Comparison of ENCODE assay signal across 10 mouse cellular contexts in genomic region chr6:100188883-100189743, GRCm38 (mm10).
DNase-seq lines count a peak whose midpoint lies in the region; ATAC-seq lines count a peak whose summit lies in the region.
"Had no signal": no experiment of that assay in that cellular context is flagged by ENCODE, and none has a peak within 500 bp of the region (broad histone marks: within the 10 kb centered on the region; RNA-seq: fewer than 3 reads in every experiment).

No protein-coding gene starts in this region.

- DNase-seq in heart, postnatal 4 days = peak; percentile 26
- DNase-seq in neural tube, embryonic 10.5 days (ENCODE audit: extremely low spot score, low spot score) = no peak
- no peak for DNase-seq in T-cell, adult 2 months (ENCODE audit: low spot score)
- no peak for DNase-seq in right cerebral cortex, postnatal 10 days (ENCODE audit: low spot score in 2 of 2)
- DNase-seq in urinary bladder, postnatal 4 days (ENCODE audit: low spot score in 2 of 2) = no peak
- DNase-seq: adrenal gland, postnatal 10 days had no signal

- H3K4me1 ChIP-seq in heart, embryonic 12.5 days (replicated peaks) = peaks cover 56% of the 10 kb centered on the region
- H3K4me1 ChIP-seq in neural tube, embryonic 13.5 days (replicated peaks) = peaks cover 17% of the 10 kb centered on the region
- peaks cover 25% of the 10 kb centered on the region for H3K4me1 ChIP-seq in liver, embryonic 15.5 days (replicated peaks)

- no peak for ATAC-seq in heart, embryonic 12.5 days (ENCODE audit: insufficient number of reproducible peaks, low FRiP score)
- ATAC-seq in neural tube, embryonic 13.5 days (ENCODE audit: low read depth) = 0 out of 2 replicates have a peak, but pooled peaks have one; percentile 37
- peak; percentile 59 for ATAC-seq in liver, embryonic 15.5 days (ENCODE audit: insufficient read depth)

- no peaks in the 10 kb centered on the region for H3K36me3 ChIP-seq in heart, embryonic 12.5 days
- H3K36me3 ChIP-seq in neural tube, embryonic 13.5 days = no peaks in the 10 kb centered on the region
- no peaks in the 10 kb centered on the region for H3K36me3 ChIP-seq in liver, embryonic 15.5 days (replicated peaks)
- H3K36me3 ChIP-seq: embryonic facial prominence, embryonic 12.5 days had no signal

- H3K27me3 ChIP-seq in heart, embryonic 12.5 days (replicated peaks) = peaks cover 14% of the 10 kb centered on the region; the same call in 1 of the 2 replicates
- peaks cover 9% of the 10 kb centered on the region; the same call in 1 of the 2 replicates for H3K27me3 ChIP-seq in neural tube, embryonic 13.5 days
- peaks cover 7% of the 10 kb centered on the region; the same call in 1 of the 2 replicates for H3K27me3 ChIP-seq in liver, embryonic 15.5 days

- 40% methylated on average over 7 of the region's 7 CpGs for WGBS in heart, embryonic 12.5 days
- 30% methylated on average over 7 of the region's 7 CpGs for WGBS in neural tube, embryonic 13.5 days
- WGBS in liver, embryonic 15.5 days (ENCODE audit: insufficient replicate concordance) = 26% methylated on average over 7 of the region's 7 CpGs

- no peak overlapping the region for H3K9ac ChIP-seq in heart, embryonic 12.5 days
- no peak overlapping the region for H3K9ac ChIP-seq in neural tube, embryonic 13.5 days
- H3K9ac ChIP-seq in liver, embryonic 15.5 days = no peak overlapping the region
- H3K9ac ChIP-seq: embryonic facial prominence, embryonic 12.5 days had no signal

- H3K4me2 ChIP-seq in heart, embryonic 12.5 days = no peak overlapping the region
- H3K4me2 ChIP-seq in neural tube, embryonic 13.5 days = no peak overlapping the region
- no peak overlapping the region for H3K4me2 ChIP-seq in liver, embryonic 15.5 days
- H3K4me2 ChIP-seq: embryonic facial prominence, embryonic 12.5 days had no signal

- H3K9me3 ChIP-seq in heart, embryonic 12.5 days (replicated peaks) = no peaks in the 10 kb centered on the region
- H3K9me3 ChIP-seq in neural tube, embryonic 13.5 days = no peaks in the 10 kb centered on the region
- no peaks in the 10 kb centered on the region for H3K9me3 ChIP-seq in liver, embryonic 15.5 days (replicated peaks)
- H3K9me3 ChIP-seq: embryonic facial prominence, embryonic 12.5 days had no signal

- no peak overlapping the region for H3K4me3 ChIP-seq in heart, embryonic 12.5 days
- H3K4me3 ChIP-seq in neural tube, embryonic 13.5 days = no peak overlapping the region
- H3K4me3 ChIP-seq in liver, embryonic 15.5 days (replicated peaks) = no peak overlapping the region
- H3K4me3 ChIP-seq: embryonic facial prominence, embryonic 12.5 days had no signal

- H3K27ac ChIP-seq in heart, embryonic 12.5 days (ENCODE audit: poor library complexity, severe bottlenecking) = no peak overlapping the region
- H3K27ac ChIP-seq in neural tube, embryonic 13.5 days (replicated peaks) = no peak overlapping the region
- H3K27ac ChIP-seq in liver, embryonic 15.5 days (replicated peaks) = no peak overlapping the region
- H3K27ac ChIP-seq: embryonic facial prominence, embryonic 12.5 days had no signal
